Mouse (Mus musculus): ENCODE results near the gene Akap17b. TPM values are rescaled to one million over a fixed set of nuclear protein-coding genes. Genes with fewer than 3 reads are reported as not detected.

The Akap17b gene
- polyA plus RNA-seq, 1 experiment from 2014 or later, result 3.1 TPM

- Histone ChIP-seq H3K27ac (ENCODE audit: low read depth) (no peak overlapping the region), H3K4me1 (ENCODE audit: insufficient read depth) (no peaks in the 10 kb centered on the region), H3K27me3 (ENCODE audit: insufficient read depth, low read length) (no peaks in the 10 kb centered on the region), H3K9ac (no peak overlapping the region), H3K4me2 (no peak overlapping the region), H3K4me3 (ENCODE audit: low read depth, low read length) (no peak overlapping the region), H3K9me3 (ENCODE audit: low read depth, low read length) (no peaks in the 10 kb centered on the region), H3K36me3 (ENCODE audit: insufficient read depth) (no peaks in the 10 kb centered on the region)
- no peak for TF ChIP-seq CTCF (IDR thresholded peaks at IDR 0.05; ENCODE audit: low read depth)
- DNase-seq, result peak; percentile 65
- WGBS, result 54% methylated on average over 3 of the region's 3 CpGs
- no peak; the same call in 1 of the 2 replicates for ATAC-seq (ENCODE audit: insufficient read depth)
Measured at GRCm38 (mm10) chrX:36628102-36628501, 17.1 kb downstream of the Akap17b start.

- H3K4me1 ChIP-seq (ENCODE audit: insufficient read depth), result no peaks in the 10 kb centered on the region
- H3K4me2 ChIP-seq, result no peak overlapping the region
- H3K9me3 ChIP-seq (ENCODE audit: low read depth, low read length), result no peaks in the 10 kb centered on the region
- DNase-seq, result peak; percentile 2
- no peak overlapping the region for H3K4me3 ChIP-seq (ENCODE audit: low read depth, low read length)
- TF ChIP-seq CTCF (IDR thresholded peaks at IDR 0.05; ENCODE audit: low read depth), result no peak
- peaks cover 14% of the 10 kb centered on the region; the same call in 1 of the 2 replicates for H3K36me3 ChIP-seq (ENCODE audit: insufficient read depth)
- no peak overlapping the region for H3K27ac ChIP-seq (ENCODE audit: low read depth)
- H3K27me3 ChIP-seq (ENCODE audit: insufficient read depth, low read length), result no peaks in the 10 kb centered on the region
- no peak overlapping the region for H3K9ac ChIP-seq
- WGBS, result 68% methylated on average over 2 of the region's 2 CpGs
- no peak for ATAC-seq (ENCODE audit: insufficient read depth)
Measured at GRCm38 (mm10) chrX:36609117-36609516, 36.1 kb downstream of the Akap17b start.

- peaks cover 27% of the 10 kb centered on the region; the same call in 1 of the 2 replicates for H3K36me3 ChIP-seq (ENCODE audit: insufficient read depth)
- no peak overlapping the region for H3K9ac ChIP-seq
- H3K4me2 ChIP-seq, result no peak overlapping the region
- no peak for TF ChIP-seq CTCF (IDR thresholded peaks at IDR 0.05; ENCODE audit: low read depth)
- H3K27me3 ChIP-seq (ENCODE audit: insufficient read depth, low read length), result no peaks in the 10 kb centered on the region
- WGBS, result 80% methylated on average over 4 of the region's 4 CpGs
- no peak overlapping the region for H3K27ac ChIP-seq (ENCODE audit: low read depth)
- no peak overlapping the region for H3K4me3 ChIP-seq (ENCODE audit: low read depth, low read length)
- no peaks in the 10 kb centered on the region for H3K4me1 ChIP-seq (ENCODE audit: insufficient read depth)
- DNase-seq (no peak), ATAC-seq (ENCODE audit: insufficient read depth) (no peak)
- no peaks in the 10 kb centered on the region for H3K9me3 ChIP-seq (ENCODE audit: low read depth, low read length)
Measured at GRCm38 (mm10) chrX:36604040-36604439, 41.2 kb downstream of the Akap17b start.

GRCm38 (mm10) chrX:36602926-36603325, 42.3 kb downstream of the Akap17b start:
- H3K36me3 ChIP-seq (ENCODE audit: insufficient read depth), result peaks cover 27% of the 10 kb centered on the region; the same call in 1 of the 2 replicates
- H3K9me3 ChIP-seq (ENCODE audit: low read depth, low read length), result no peaks in the 10 kb centered on the region
- no peak overlapping the region for H3K27ac ChIP-seq (ENCODE audit: low read depth)
- no peak for TF ChIP-seq CTCF (IDR thresholded peaks at IDR 0.05; ENCODE audit: low read depth)
- ATAC-seq (ENCODE audit: insufficient read depth) (no peak), DNase-seq (no peak)
- H3K4me2 ChIP-seq, result no peak overlapping the region
- no peaks in the 10 kb centered on the region for H3K27me3 ChIP-seq (ENCODE audit: insufficient read depth, low read length)
- no peak overlapping the region for H3K9ac ChIP-seq
- no peak overlapping the region for H3K4me3 ChIP-seq (ENCODE audit: low read depth, low read length)
- 82% methylated on average over 2 of the region's 2 CpGs for WGBS
- H3K4me1 ChIP-seq (ENCODE audit: insufficient read depth), result no peaks in the 10 kb centered on the region

GRCm38 (mm10) chrX:36600066-36600465, 45.1 kb downstream of the Akap17b start:
- WGBS, result 80% methylated on average over 8 of the region's 8 CpGs

GRCm38 (mm10) chrX:36599656-36600055, 45.5 kb downstream of the Akap17b start:
- Histone ChIP-seq H3K4me2 (peak overlapping the region; percentile 62), H3K9ac (peak overlapping the region; percentile 77), H3K4me3 (ENCODE audit: low read depth, low read length) (peak overlapping the region; percentile 60), H3K27ac (ENCODE audit: low read depth) (no peak overlapping the region), H3K36me3 (ENCODE audit: insufficient read depth) (peaks cover 15% of the 10 kb centered on the region; the same call in 1 of the 2 replicates), H3K27me3 (ENCODE audit: insufficient read depth, low read length) (no peaks in the 10 kb centered on the region), H3K4me1 (ENCODE audit: insufficient read depth) (no peaks in the 10 kb centered on the region), H3K9me3 (ENCODE audit: low read depth, low read length) (no peaks in the 10 kb centered on the region)
- ATAC-seq (ENCODE audit: insufficient read depth) (no peak), DNase-seq (peak; percentile 9)
- 41% methylated on average over 3 of the region's 3 CpGs for WGBS
- no peak for TF ChIP-seq CTCF (IDR thresholded peaks at IDR 0.05; ENCODE audit: low read depth)

More at GRCm38 (mm10) chrX:36600066-36600465, 45.1 kb downstream of the Akap17b start:
- Histone ChIP-seq H3K4me2 (peak overlapping the region; percentile 62; the same call in 1 of the 2 replicates), H3K36me3 (ENCODE audit: insufficient read depth) (peaks cover 18% of the 10 kb centered on the region; the same call in 1 of the 2 replicates), H3K9ac (no peak overlapping the region), H3K4me3 (ENCODE audit: low read depth, low read length) (no peak overlapping the region), H3K9me3 (ENCODE audit: low read depth, low read length) (no peaks in the 10 kb centered on the region), H3K4me1 (ENCODE audit: insufficient read depth) (no peaks in the 10 kb centered on the region), H3K27me3 (ENCODE audit: insufficient read depth, low read length) (no peaks in the 10 kb centered on the region), H3K27ac (ENCODE audit: low read depth) (no peak overlapping the region)
- no peak for DNase-seq
- no peak for TF ChIP-seq CTCF (IDR thresholded peaks at IDR 0.05; ENCODE audit: low read depth)
- ATAC-seq (ENCODE audit: insufficient read depth), result no peak

GRCm38 (mm10) chrX:36598861-36599344, 46.3 kb downstream of the Akap17b start:
- H3K9me3 ChIP-seq (ENCODE audit: low read depth, low read length), result no peaks in the 10 kb centered on the region
- ATAC-seq (ENCODE audit: insufficient read depth) (peak; percentile 40; the same call in 1 of the 2 replicates), DNase-seq (peak; percentile 21)
- H3K27ac ChIP-seq (ENCODE audit: low read depth), result peak overlapping the region; percentile 8; the same call in 1 of the 2 replicates
- H3K4me1 ChIP-seq (ENCODE audit: insufficient read depth), result no peaks in the 10 kb centered on the region
- WGBS, result 14% methylated on average over 14 of the region's 14 CpGs
- H3K4me3 ChIP-seq (ENCODE audit: low read depth, low read length), result peak overlapping the region; percentile 60
- peak overlapping the region; percentile 77 for H3K9ac ChIP-seq
- peak overlapping the region; percentile 62 for H3K4me2 ChIP-seq
- H3K27me3 ChIP-seq (ENCODE audit: insufficient read depth, low read length), result no peaks in the 10 kb centered on the region
- peaks cover 11% of the 10 kb centered on the region; the same call in 1 of the 2 replicates for H3K36me3 ChIP-seq (ENCODE audit: insufficient read depth)
- no peak for TF ChIP-seq CTCF (IDR thresholded peaks at IDR 0.05; ENCODE audit: low read depth)
